Mouse (Mus musculus): ENCODE data around the gene Asgr2. TPM values are rescaled to one million over a fixed set of nuclear protein-coding genes. Genes with fewer than 3 reads are reported as not detected.

Asgr2 gene
- polyA plus RNA-seq (2015; fragmentation: Nextera tagmentation; extraction: Ambion mirVana) = not detected in 2 replicates

DNA sequence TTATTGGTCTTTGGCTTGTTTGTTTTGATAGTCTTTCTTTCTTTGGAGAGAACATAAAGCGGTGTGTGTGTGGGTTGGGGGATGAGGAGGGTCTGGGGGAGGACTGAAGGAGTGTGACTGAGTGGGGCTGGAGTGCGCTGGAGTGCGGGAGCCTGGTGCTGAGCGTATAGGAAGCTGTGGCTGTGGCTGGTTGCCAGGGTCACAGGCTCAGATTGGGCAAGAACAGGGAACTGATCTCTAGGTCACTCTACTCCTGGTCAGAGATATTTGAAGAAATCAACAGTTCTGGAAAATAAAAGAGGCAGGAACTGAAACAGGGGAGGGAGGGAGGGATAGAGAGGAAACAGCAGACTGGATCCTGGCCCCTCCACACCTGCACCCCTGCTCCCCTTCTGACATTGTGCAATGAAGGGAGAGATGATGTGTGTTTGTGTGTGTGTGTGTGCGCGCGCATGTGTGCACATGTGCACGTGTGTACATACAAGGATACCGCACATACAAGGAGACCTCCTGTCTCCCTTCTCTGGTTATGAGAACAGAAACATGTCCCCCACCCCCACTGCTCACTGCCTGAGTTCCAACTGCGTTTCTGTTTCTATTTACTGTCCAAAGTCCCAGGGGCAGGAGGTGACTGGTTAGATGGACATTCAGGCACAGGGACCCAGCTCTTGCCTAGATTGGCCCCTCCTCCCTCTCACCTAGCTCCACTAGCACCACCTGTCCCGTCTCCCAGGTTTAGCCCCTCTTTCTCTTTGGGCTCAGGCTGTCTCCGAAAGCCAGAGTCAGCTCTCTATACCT, at the start of gene Asgr2:
Gene Asgr2 (plus strand): TSS at position 659 of the 798 bp plus-strand sequence.
- Histone ChIP-seq H3K4me1 (no peaks in the 10 kb centered on the region), H3K4me2 (replicated peaks) (no peak within 1 kb of the TSS), H3K27me3 (no peaks in the 10 kb centered on the region), H3K9me3 (no peaks in the 10 kb centered on the region), H3K9ac (replicated peaks) (no peak within 1 kb of the TSS), H3K27ac (replicated peaks) (no peak within 1 kb of the TSS), H3K4me3 (no peak within 1 kb of the TSS), H3K36me3 (no peaks in the 10 kb centered on the region)
- WGBS = 85% methylated on average over 12 of the region's 12 CpGs
- no peak for ATAC-seq (replicated peaks)

- Histone ChIP-seq H3K36me3 (peaks cover 53% of the 10 kb centered on the region), H3K27me3 (no peaks in the 10 kb centered on the region), H3K4me2 (replicated peaks) (no peak overlapping the region), H3K4me1 (no peaks in the 10 kb centered on the region), H3K27ac (replicated peaks) (0 out of 2 replicates have a peak overlapping the region, but pooled peaks have one; percentile 19), H3K9ac (replicated peaks) (no peak overlapping the region), H3K9me3 (no peaks in the 10 kb centered on the region), H3K4me3 (no peak overlapping the region)
- 83% methylated on average over 7 of the region's 7 CpGs for WGBS
- no peak for ATAC-seq (replicated peaks)
Measured at GRCm38 (mm10) chr11:70043665-70044064, 48.8 kb upstream of the Asgr2 start.

DNA sequence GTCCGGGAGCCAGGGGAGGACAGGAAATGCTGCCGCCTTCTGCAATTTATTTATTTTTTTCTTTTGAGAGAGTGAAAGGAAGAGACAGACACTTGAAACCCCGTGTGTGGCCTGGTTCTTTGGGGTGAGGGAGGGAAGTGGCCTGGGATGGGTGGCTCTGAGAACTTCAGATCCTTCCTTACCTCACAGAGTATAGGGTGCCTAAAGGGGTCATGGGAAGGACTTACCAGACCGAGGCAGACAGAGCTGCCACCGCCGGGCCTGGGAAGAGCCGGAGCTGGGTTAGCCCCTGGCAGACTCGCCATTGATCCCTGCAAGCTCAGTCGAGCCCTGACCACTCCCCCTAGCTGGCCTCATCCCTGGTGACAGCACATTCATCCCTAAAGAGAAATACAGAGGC, 47.0 kb upstream of the Asgr2 start:
- WGBS = 37% methylated on average over 9 of the region's 9 CpGs
- no peak for ATAC-seq (replicated peaks)
- Histone ChIP-seq H3K4me3 (no peak overlapping the region), H3K9ac (replicated peaks) (no peak overlapping the region), H3K4me1 (no peaks in the 10 kb centered on the region), H3K27me3 (no peaks in the 10 kb centered on the region), H3K9me3 (no peaks in the 10 kb centered on the region), H3K36me3 (peaks cover 39% of the 10 kb centered on the region), H3K4me2 (replicated peaks) (no peak overlapping the region), H3K27ac (replicated peaks) (no peak overlapping the region)

DNA sequence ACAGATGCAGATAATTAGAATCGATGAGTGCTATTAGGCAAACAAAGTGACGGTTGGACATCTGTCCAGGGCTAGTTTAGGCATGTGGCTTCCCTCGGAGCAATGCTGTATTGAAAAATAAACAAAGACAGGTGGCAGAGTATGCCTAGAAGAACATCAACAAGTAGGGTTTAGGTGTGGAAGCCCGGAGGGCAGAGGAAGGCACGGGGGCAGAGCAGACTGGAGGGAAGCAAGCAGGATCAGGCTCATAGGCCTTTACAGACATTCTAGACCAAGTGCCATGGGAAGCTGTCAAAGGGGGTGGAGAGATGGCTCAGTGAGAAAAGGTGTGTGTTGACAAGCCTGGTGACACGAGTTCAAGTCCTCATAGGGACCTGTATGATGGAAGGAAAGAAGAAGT, 43.1 kb upstream of the Asgr2 start:
- Histone ChIP-seq H3K27ac (replicated peaks) (no peak overlapping the region), H3K9ac (replicated peaks) (no peak overlapping the region), H3K27me3 (no peaks in the 10 kb centered on the region), H3K4me1 (no peaks in the 10 kb centered on the region), H3K4me3 (no peak overlapping the region), H3K4me2 (replicated peaks) (no peak overlapping the region), H3K9me3 (no peaks in the 10 kb centered on the region), H3K36me3 (peaks cover 10% of the 10 kb centered on the region)
- 58% methylated on average over 6 of the region's 6 CpGs for WGBS
- ATAC-seq (replicated peaks) = no peak

- H3K9me3 ChIP-seq = no peaks in the 10 kb centered on the region
- H3K9ac ChIP-seq (replicated peaks) = no peak overlapping the region
- H3K36me3 ChIP-seq = peaks cover 6% of the 10 kb centered on the region
- no peaks in the 10 kb centered on the region for H3K4me1 ChIP-seq
- H3K27me3 ChIP-seq = no peaks in the 10 kb centered on the region
- no peak overlapping the region for H3K4me3 ChIP-seq
- no peak for ATAC-seq (replicated peaks)
- no peak overlapping the region for H3K27ac ChIP-seq (replicated peaks)
- 57% methylated on average over 10 of the region's 10 CpGs for WGBS
- no peak overlapping the region for H3K4me2 ChIP-seq (replicated peaks)
Measured at GRCm38 (mm10) chr11:70049816-70050215, 42.6 kb upstream of the Asgr2 start.

DNA sequence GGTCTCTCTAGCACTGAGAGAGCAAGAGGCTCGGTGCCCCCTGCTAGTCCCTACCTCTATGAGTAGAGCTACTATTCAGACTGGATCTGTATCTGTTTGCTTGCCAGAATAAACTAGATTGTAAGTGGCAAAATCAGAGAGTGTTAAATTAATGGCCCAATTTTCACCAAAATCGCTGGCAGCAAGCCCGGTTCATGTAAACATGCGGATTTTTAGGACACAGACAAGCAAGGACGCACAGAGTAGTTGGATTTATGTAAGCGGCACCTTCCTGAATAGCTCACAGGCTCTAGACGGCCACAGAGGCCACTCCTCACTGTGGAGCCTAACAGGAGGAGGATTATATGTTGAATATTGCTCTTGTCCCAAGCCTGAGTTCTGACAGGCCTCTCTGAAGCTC, 39.3 kb upstream of the Asgr2 start:
- WGBS = 51% methylated on average over 7 of the region's 7 CpGs
- H3K4me1 ChIP-seq = 0 out of 2 replicates have a peak, but pooled peaks cover 2% of the 10 kb centered on the region
- no peak overlapping the region for H3K9ac ChIP-seq (replicated peaks)
- ATAC-seq (replicated peaks) = no peak
- no peak overlapping the region for H3K4me2 ChIP-seq (replicated peaks)
- no peaks in the 10 kb centered on the region for H3K27me3 ChIP-seq
- H3K4me3 ChIP-seq = no peak overlapping the region
- H3K9me3 ChIP-seq = no peaks in the 10 kb centered on the region
- no peaks in the 10 kb centered on the region for H3K36me3 ChIP-seq
- H3K27ac ChIP-seq (replicated peaks) = no peak overlapping the region

DNA sequence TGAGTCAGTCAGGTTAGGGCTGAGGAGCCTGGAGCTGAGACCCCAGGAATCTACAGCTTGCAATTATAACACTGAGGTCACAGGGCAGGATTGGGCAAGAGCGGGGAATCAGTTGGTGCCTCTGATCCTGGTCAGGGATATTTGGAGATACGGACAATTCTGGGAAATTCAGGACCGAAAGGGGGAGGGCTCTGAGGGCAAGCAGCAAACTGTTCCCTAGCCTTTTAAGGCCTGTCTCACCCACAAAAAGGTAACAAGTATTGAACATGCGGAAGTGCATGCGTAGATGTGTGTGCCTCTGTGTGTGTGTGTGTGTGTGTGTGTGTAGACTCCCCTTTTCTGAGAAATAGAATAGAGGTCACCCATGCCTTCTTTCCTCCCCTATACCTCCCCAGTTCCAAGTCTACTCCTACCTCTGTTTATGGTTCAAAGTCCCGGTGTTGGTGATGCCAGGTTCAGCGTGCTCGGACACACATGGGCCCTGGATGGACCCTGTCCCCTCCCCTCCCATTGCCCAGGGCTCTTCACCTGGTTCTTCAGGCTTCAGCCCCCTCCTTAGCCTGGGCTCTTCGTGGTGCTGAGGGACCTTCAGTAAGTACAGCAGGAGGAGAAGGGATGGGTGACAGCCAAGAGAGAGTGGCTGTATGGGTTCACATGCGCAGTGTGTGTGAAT, 38.4 kb upstream of the Asgr2 start, which contains the start of gene Asgr1:
Gene Asgr1 (plus strand): TSS at position 188 of the 673 bp plus-strand sequence.
- Histone ChIP-seq H3K27ac (replicated peaks) (no peak within 1 kb of the TSS), H3K27me3 (no peaks in the 10 kb centered on the region), H3K9me3 (no peaks in the 10 kb centered on the region), H3K4me1 (0 out of 2 replicates have a peak, but pooled peaks cover 2% of the 10 kb centered on the region), H3K36me3 (no peaks in the 10 kb centered on the region), H3K4me2 (replicated peaks) (no peak within 1 kb of the TSS), H3K9ac (replicated peaks) (no peak within 1 kb of the TSS), H3K4me3 (no peak within 1 kb of the TSS)
- WGBS = 86% methylated on average over 10 of the region's 10 CpGs
- ATAC-seq (replicated peaks) = no peak

DNA sequence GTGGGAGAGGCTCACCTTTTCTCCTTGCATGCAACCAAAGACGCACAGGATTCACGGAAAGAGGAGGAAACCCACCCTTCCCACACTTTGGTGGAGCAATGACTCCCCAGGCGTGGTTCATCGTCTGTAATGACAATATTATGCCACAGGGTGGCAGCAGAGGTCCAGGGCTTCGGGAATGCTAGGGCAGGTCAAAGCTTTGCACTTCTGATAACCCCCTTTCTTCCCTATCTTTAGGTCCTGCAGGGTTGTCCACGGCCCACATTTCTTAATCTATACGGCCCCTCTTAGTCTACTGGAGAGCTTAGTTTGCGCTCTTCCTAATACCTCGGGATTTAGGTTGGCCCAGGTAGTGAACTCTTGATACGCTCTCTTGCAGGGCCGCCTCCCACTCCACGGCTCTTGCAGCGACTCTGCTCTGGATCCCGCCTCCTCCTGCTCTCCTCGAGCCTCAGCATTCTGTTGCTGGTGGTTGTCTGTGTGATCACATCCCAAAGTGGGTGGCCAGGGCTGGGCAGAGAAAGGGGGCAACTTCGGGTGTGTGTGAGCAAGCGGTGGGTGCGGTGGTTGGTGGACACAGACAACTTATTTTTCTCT, 36.7 kb upstream of the Asgr2 start:
- no peaks in the 10 kb centered on the region for H3K27me3 ChIP-seq
- peak; percentile 19; the same call in 1 of the 2 replicates for ATAC-seq (replicated peaks)
- H3K4me2 ChIP-seq (replicated peaks) = 0 out of 2 replicates have a peak overlapping the region, but pooled peaks have one; percentile 17
- H3K4me1 ChIP-seq = 0 out of 2 replicates have a peak, but pooled peaks cover 2% of the 10 kb centered on the region
- H3K9ac ChIP-seq (replicated peaks) = no peak overlapping the region
- H3K27ac ChIP-seq (replicated peaks) = no peak overlapping the region
- WGBS = 25% methylated on average over 18 of the region's 18 CpGs
- H3K9me3 ChIP-seq = no peaks in the 10 kb centered on the region
- H3K4me3 ChIP-seq = no peak overlapping the region
- no peaks in the 10 kb centered on the region for H3K36me3 ChIP-seq

DNA sequence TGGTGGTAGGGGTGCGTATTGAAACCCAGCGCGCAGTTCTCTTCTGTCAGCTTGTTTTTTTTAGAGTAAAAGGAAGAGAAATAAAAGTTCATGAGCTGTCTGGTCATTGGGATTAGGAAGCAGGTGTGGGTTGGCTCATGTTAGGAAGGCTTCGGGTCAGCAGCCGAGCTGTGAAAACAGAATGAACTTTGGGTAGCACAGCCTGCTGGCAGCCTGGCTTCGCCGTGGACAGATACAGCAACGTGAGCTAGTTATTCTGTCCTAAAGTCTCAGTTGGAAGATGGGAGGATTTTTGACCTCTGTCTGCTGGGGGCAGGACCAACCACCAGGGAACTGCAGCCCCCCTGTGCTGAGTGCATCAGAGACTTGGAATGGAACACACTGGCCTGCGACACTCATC, 34.6 kb upstream of the Asgr2 start:
- WGBS = 77% methylated on average over 9 of the region's 9 CpGs
- Histone ChIP-seq H3K4me3 (no peak overlapping the region), H3K27ac (replicated peaks) (no peak overlapping the region), H3K36me3 (no peaks in the 10 kb centered on the region), H3K4me1 (0 out of 2 replicates have a peak, but pooled peaks cover 2% of the 10 kb centered on the region), H3K4me2 (replicated peaks) (no peak overlapping the region), H3K9me3 (no peaks in the 10 kb centered on the region), H3K27me3 (no peaks in the 10 kb centered on the region), H3K9ac (replicated peaks) (no peak overlapping the region)
- no peak for ATAC-seq (replicated peaks)

DNA sequence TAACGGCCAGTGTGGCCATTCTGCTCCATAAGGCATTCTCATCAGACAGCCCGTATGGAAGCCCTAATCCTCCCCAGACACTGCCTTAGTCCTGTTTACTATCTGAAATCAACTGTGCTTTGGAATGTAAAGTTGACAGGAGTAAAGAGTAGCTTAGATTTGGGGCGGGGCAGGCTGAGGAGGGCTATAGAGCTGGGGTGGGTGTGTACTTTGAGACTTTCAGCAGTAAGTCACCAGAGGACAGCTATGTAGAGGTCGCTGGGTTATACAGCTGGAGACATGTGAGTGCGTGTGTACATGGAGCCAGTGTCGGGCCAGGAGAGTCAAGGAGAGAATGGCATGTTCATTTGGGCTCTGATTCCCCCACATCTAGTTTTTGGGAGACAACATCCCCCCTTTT, 32.5 kb upstream of the Asgr2 start:
- Histone ChIP-seq H3K4me3 (no peak overlapping the region), H3K27me3 (no peaks in the 10 kb centered on the region), H3K9ac (replicated peaks) (no peak overlapping the region), H3K4me2 (replicated peaks) (no peak overlapping the region), H3K4me1 (0 out of 2 replicates have a peak, but pooled peaks cover 2% of the 10 kb centered on the region), H3K27ac (replicated peaks) (no peak overlapping the region), H3K36me3 (no peaks in the 10 kb centered on the region), H3K9me3 (no peaks in the 10 kb centered on the region)
- 73% methylated on average over 6 of the region's 6 CpGs for WGBS
- ATAC-seq (replicated peaks) = no peak

DNA sequence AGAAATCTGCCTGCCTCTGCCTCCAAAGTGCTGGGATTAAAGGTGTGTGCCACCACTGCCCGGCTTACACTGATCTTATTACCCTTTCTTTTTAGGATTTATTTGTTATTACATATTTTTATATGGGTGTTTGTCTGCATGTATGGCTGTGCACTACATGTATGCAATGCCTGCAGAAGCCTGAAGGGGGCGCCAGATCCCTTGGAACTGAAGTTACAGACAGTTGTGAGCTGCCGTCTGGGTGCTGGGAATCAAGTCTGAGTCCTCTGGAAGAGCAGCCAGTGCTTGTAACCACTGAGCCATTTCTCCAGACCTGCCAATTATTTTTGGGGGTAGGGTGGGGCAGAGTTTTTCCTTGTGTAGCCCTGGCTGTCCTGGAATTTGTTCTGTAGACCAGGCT, 29.4 kb upstream of the Asgr2 start:
- Histone ChIP-seq H3K9ac (replicated peaks) (no peak overlapping the region), H3K4me1 (no peaks in the 10 kb centered on the region), H3K4me3 (no peak overlapping the region), H3K36me3 (no peaks in the 10 kb centered on the region), H3K27me3 (no peaks in the 10 kb centered on the region), H3K27ac (replicated peaks) (no peak overlapping the region), H3K9me3 (no peaks in the 10 kb centered on the region), H3K4me2 (replicated peaks) (no peak overlapping the region)
- no peak for ATAC-seq (replicated peaks)
- WGBS = 71% methylated on average over 3 of the region's 3 CpGs

DNA sequence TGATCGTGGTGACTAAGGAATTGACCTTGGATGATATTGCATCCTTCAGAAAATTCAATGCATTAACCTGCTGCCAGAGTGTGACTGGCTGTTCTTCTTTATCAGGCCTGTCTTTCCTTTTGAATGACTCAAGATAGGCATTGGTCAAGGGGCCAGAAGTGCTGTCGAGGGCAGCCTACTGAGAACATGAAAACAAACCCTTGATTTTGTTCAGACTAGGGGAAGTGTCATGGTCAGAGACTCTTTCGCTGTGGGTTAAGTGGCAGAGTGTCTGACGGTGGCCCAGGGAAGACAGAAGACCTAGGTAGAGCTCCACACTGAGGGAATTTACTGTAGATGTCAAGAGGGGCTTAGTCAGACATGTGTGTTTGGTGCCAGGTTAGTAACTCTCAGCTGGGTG, 25.7 kb upstream of the Asgr2 start:
- H3K4me2 ChIP-seq (replicated peaks) = no peak overlapping the region
- H3K27me3 ChIP-seq = no peaks in the 10 kb centered on the region
- no peak overlapping the region for H3K4me3 ChIP-seq
- ATAC-seq (replicated peaks) = no peak
- H3K4me1 ChIP-seq = no peaks in the 10 kb centered on the region
- H3K9me3 ChIP-seq = no peaks in the 10 kb centered on the region
- H3K36me3 ChIP-seq = no peaks in the 10 kb centered on the region
- 82% methylated on average over 4 of the region's 4 CpGs for WGBS
- H3K9ac ChIP-seq (replicated peaks) = no peak overlapping the region
- H3K27ac ChIP-seq (replicated peaks) = no peak overlapping the region

All from forebrain, embryonic 15.5 days (tissue).